Mouse (Mus musculus): ENCODE results near the gene Ltbp3. TPM values are rescaled to one million over a fixed set of nuclear protein-coding genes. Genes with fewer than 3 reads are reported as not detected.
A peak's percentile ranks its signal among the peaks of the same experiment; 100 is the strongest.

The Ltbp3 gene
- total RNA-seq (2021) (100 to 1,000 TPM; 174 to 246 TPM), polyA plus RNA-seq (2012; rRNA removed) (737 and 768 TPM in 2 replicates)
- long read RNA-seq, partial matches to known transcripts, result 42 of 48 reads
- long read RNA-seq, other reads (novel, unspliced or antisense), result 5 of 48 reads

- DNase-seq, result peak; percentile 85
Measured at GRCm38 (mm10) chr19:5740320-5741317, at the start of gene Ltbp3. TSS of gene Ltbp3 (plus strand) at chr19:5740904.

- DNase-seq, result no peak
Measured at GRCm38 (mm10) chr19:5691601-5692000, 49.1 kb upstream of the Ltbp3 start.

GRCm38 (mm10) chr19:5692086-5692912 is 48.4 kb upstream of the Ltbp3 start:
- DNase-seq, result peak; percentile 75

- no peak for DNase-seq
Measured at GRCm38 (mm10) chr19:5692913-5693396, 47.7 kb upstream of the Ltbp3 start.

GRCm38 (mm10) chr19:5693801-5694200 is 46.9 kb upstream of the Ltbp3 start:
- DNase-seq, result no peak

GRCm38 (mm10) chr19:5695849-5696462 is 44.7 kb upstream of the Ltbp3 start:
- DNase-seq, result no peak

- no peak for DNase-seq
Measured at GRCm38 (mm10) chr19:5704163-5704800, 36.4 kb upstream of the Ltbp3 start, which contains the start of gene Kcnk7. TSS of gene Kcnk7 (plus strand) at chr19:5704367.

- DNase-seq, result no peak
Measured at GRCm38 (mm10) chr19:5704801-5705571, 35.7 kb upstream of the Ltbp3 start.

- DNase-seq, result no peak
Measured at GRCm38 (mm10) chr19:5710068-5710467, 30.6 kb upstream of the Ltbp3 start.

- DNase-seq, result no peak
Measured at GRCm38 (mm10) chr19:5710581-5710980, 30.1 kb upstream of the Ltbp3 start.

- DNase-seq, result peak; percentile 72
Measured at GRCm38 (mm10) chr19:5711218-5711617, 29.5 kb upstream of the Ltbp3 start.

GRCm38 (mm10) chr19:5711907-5712460 is 28.7 kb upstream of the Ltbp3 start:
- no peak for DNase-seq

- no peak for DNase-seq
Measured at GRCm38 (mm10) chr19:5713255-5713654, 27.4 kb upstream of the Ltbp3 start.

GRCm38 (mm10) chr19:5713730-5714129 is 27.0 kb upstream of the Ltbp3 start:
- peak; percentile 76 for DNase-seq

- DNase-seq, result no peak
Measured at GRCm38 (mm10) chr19:5715793-5716688, 24.7 kb upstream of the Ltbp3 start.

- DNase-seq, result no peak
Measured at GRCm38 (mm10) chr19:5716955-5717354, 23.7 kb upstream of the Ltbp3 start.

GRCm38 (mm10) chr19:5721233-5721632 is 19.5 kb upstream of the Ltbp3 start:
- no peak for DNase-seq

- DNase-seq, result no peak
Measured at GRCm38 (mm10) chr19:5722848-5723425, 17.8 kb upstream of the Ltbp3 start.

All from adrenal gland, adult 2 months (tissue).